In the genomic region with DNA sequence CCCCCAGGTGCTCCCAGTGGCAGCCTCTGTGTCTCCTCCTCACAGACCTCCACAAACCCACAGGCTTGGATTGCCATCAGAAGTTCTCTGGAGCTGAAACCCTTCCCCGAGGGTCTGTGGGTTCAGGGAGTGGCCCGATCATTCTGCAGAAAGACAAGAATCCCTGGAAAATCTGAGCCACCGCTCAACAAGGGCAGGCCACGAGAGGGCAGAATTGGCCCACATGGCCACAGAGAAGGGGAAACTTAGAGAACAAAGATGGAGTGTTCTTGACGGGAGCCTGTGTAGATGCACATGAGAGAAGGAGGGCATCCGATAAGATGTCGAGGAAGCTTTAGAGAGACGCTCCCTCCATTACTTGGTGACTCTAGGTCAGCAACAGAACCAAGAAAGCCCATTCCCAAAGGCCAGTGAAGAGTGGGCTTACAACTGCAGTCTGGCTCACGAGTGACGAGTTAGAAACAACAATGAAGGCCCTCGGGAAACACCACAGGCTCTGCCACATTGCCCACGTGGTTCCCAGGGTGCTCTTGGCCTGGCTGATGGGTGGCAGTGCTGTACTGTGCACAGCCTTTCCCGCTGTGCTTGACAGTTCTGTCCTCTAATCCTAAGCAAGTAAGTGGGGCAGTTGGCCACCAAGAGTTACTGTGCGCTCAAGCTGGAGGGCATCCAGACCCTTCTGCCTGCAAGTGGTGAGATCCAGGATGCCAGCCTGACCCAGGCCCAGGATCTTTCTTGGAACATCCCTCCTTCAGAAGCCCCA, we compare ENCODE assay signal across 7 mouse cellular contexts. TPM values are rescaled to one million over a fixed set of nuclear protein-coding genes. Genes with fewer than 3 reads are reported as not detected.
DNase-seq lines count a peak whose midpoint lies in the region; ATAC-seq and TF ChIP-seq lines count a peak whose summit lies in the region.

No protein-coding gene starts in this region.

- no peaks in the 10 kb centered on the region; the same call in 1 of the 2 replicates for H3K27me3 ChIP-seq in intestine, embryonic 14.5 days (replicated peaks; ENCODE audit: control insufficient read depth, insufficient read depth, low read length)
- H3K27me3 ChIP-seq in intestine, embryonic 15.5 days (replicated peaks), result no peaks in the 10 kb centered on the region; the same call in 1 of the 2 replicates
- no peaks in the 10 kb centered on the region; the same call in 1 of the 2 replicates for H3K27me3 ChIP-seq in E14TG2a.4 (ENCODE audit: insufficient read depth, low read length)
- H3K27me3 ChIP-seq in thymus, adult 2 months (ENCODE audit: control insufficient read depth, insufficient read depth, low read length), result no peaks in the 10 kb centered on the region; the same call in 1 of the 2 replicates

- TF ChIP-seq POLR2A in olfactory bulb, adult 2 months (IDR thresholded peaks at IDR 0.05; ENCODE audit: insufficient read depth, low read depth, low read length), result no peak
- TF ChIP-seq POLR2A in thymus, adult 2 months (IDR thresholded peaks at IDR 0.05; ENCODE audit: control insufficient read depth, extremely low read depth, insufficient read depth, low read length, poor library complexity), result no peak

- H3K9me3 ChIP-seq in intestine, embryonic 14.5 days (ENCODE audit: control insufficient read depth, low read length), result no peaks in the 10 kb centered on the region
- H3K9me3 ChIP-seq in intestine, embryonic 15.5 days, result no peaks in the 10 kb centered on the region
- H3K9me3 ChIP-seq in E14TG2a.4 (ENCODE audit: low read length), result no peaks in the 10 kb centered on the region

- peak; percentile 53 for DNase-seq in intestine, embryonic 14.5 days (ENCODE audit: low spot score)
- peak; percentile 35 for DNase-seq in ZHBTc4 (ENCODE audit: low read depth, low spot score)
- peak; percentile 72 to 76 for DNase-seq in kidney, postnatal 4 days
- no peak for DNase-seq in thymus, adult 2 months

- 76% methylated on average over 14 of the region's 14 CpGs for WGBS in intestine, embryonic 14.5 days
- WGBS in intestine, embryonic 15.5 days, result 71% methylated on average over 14 of the region's 14 CpGs
- 35% methylated on average over 14 of the region's 14 CpGs for WGBS in olfactory bulb, adult 2 months
- 81% methylated on average over 14 of the region's 14 CpGs for WGBS in thymus, adult 2 months

- ATAC-seq in intestine, embryonic 14.5 days (replicated peaks; ENCODE audit: low FRiP score, low TSS enrichment, low read depth), result no peak
- no peak for ATAC-seq in intestine, embryonic 15.5 days

- H3K4me2 ChIP-seq in intestine, embryonic 14.5 days (ENCODE audit: low read length), result no peak overlapping the region
- no peak overlapping the region for H3K4me2 ChIP-seq in intestine, embryonic 15.5 days (replicated peaks)

- H3K4me3 ChIP-seq in intestine, embryonic 14.5 days (ENCODE audit: low read depth, low read length), result no peak overlapping the region
- no peak overlapping the region for H3K4me3 ChIP-seq in intestine, embryonic 15.5 days (replicated peaks)
- H3K4me3 ChIP-seq in E14TG2a.4 (replicated peaks; ENCODE audit: low read length), result no peak overlapping the region
- H3K4me3 ChIP-seq in olfactory bulb, adult 2 months (ENCODE audit: insufficient read depth, low read depth, low read length), result no peak overlapping the region
- no peak overlapping the region for H3K4me3 ChIP-seq in thymus, adult 2 months (ENCODE audit: control insufficient read depth, insufficient read depth, low read length)

- no peak overlapping the region for H3K27ac ChIP-seq in intestine, embryonic 14.5 days (ENCODE audit: low read depth)
- H3K27ac ChIP-seq in intestine, embryonic 15.5 days, result no peak overlapping the region
- no peak overlapping the region for H3K27ac ChIP-seq in olfactory bulb, adult 2 months (ENCODE audit: insufficient read depth, low read depth, low read length)
- H3K27ac ChIP-seq in thymus, adult 2 months (ENCODE audit: control insufficient read depth, insufficient read depth, low read length), result no peak overlapping the region

- TF ChIP-seq CTCF in E14TG2a.4 (conservative IDR thresholded peaks at IDR 0.05; ENCODE audit: low read length), result 0 out of 2 replicates have a peak, but pooled peaks have one; percentile 5
- peak; percentile 75 for TF ChIP-seq CTCF in olfactory bulb, adult 2 months (IDR thresholded peaks at IDR 0.05; ENCODE audit: insufficient read depth, low read depth, low read length)
- no peak for TF ChIP-seq CTCF in thymus, adult 2 months (IDR thresholded peaks at IDR 0.05; ENCODE audit: borderline replicate concordance, control insufficient read depth, extremely low read depth, insufficient read depth, low read length, poor library complexity)

- H3K9ac ChIP-seq in intestine, embryonic 14.5 days (ENCODE audit: low read length), result no peak overlapping the region
- H3K9ac ChIP-seq in intestine, embryonic 15.5 days, result no peak overlapping the region

- H3K36me3 ChIP-seq in intestine, embryonic 14.5 days (ENCODE audit: control insufficient read depth, insufficient read depth, low read length), result no peaks in the 10 kb centered on the region
- H3K36me3 ChIP-seq in intestine, embryonic 15.5 days, result no peaks in the 10 kb centered on the region
- H3K36me3 ChIP-seq in E14TG2a.4 (ENCODE audit: insufficient read depth, low read length), result no peaks in the 10 kb centered on the region
- H3K36me3 ChIP-seq in thymus, adult 2 months (ENCODE audit: control insufficient read depth, insufficient read depth, low read length), result no peaks in the 10 kb centered on the region

- peaks cover 12% of the 10 kb centered on the region for H3K4me1 ChIP-seq in intestine, embryonic 14.5 days (replicated peaks; ENCODE audit: control insufficient read depth, insufficient read depth, low read length)
- H3K4me1 ChIP-seq in intestine, embryonic 15.5 days (replicated peaks), result peaks cover 8% of the 10 kb centered on the region; the same call in 1 of the 2 replicates
- H3K4me1 ChIP-seq in E14TG2a.4 (replicated peaks; ENCODE audit: low read depth, low read length), result 0 out of 2 replicates have a peak, but pooled peaks cover 4% of the 10 kb centered on the region
- peaks cover 15% of the 10 kb centered on the region for H3K4me1 ChIP-seq in olfactory bulb, adult 2 months (ENCODE audit: control insufficient read depth, insufficient read depth, low read length)
- no peaks in the 10 kb centered on the region for H3K4me1 ChIP-seq in thymus, adult 2 months (replicated peaks; ENCODE audit: control insufficient read depth, insufficient read depth, low read length)

RNA-seq across cellular contexts. Expression of a gene that starts 7.2 kb away (rescaled TPM):
- polyA plus RNA-seq in intestine, embryonic 14.5 days (2014; fragmentation: Nextera tagmentation; extraction: Ambion mirVana), result not detected in 2 replicates
- polyA plus RNA-seq in intestine, embryonic 15.5 days (2015; fragmentation: Nextera tagmentation; extraction: Ambion mirVana), result not detected in 2 replicates
- not detected in 2 replicates for polyA plus RNA-seq in olfactory bulb, adult 2 months (2012; ENCODE audit: insufficient read depth, insufficient read length, low replicate concordance, missing spikeins)
- polyA plus RNA-seq in thymus, adult 2 months (2012; rRNA removed), result 0.19 TPM in 1 of 2 replicates, not detected in the other

RNA-seq across cellular contexts. Expression of a gene that starts 37.8 kb away (rescaled TPM):
- polyA plus RNA-seq in intestine, embryonic 14.5 days (2014; fragmentation: Nextera tagmentation; extraction: Ambion mirVana), result not detected in 2 replicates
- not detected in 2 replicates for polyA plus RNA-seq in intestine, embryonic 15.5 days (2015; fragmentation: Nextera tagmentation; extraction: Ambion mirVana)
- polyA plus RNA-seq in olfactory bulb, adult 2 months (2012; ENCODE audit: insufficient read depth, insufficient read length, low replicate concordance, missing spikeins), result not detected in 2 replicates
- not detected in 2 replicates for polyA plus RNA-seq in thymus, adult 2 months (2012; rRNA removed)

RNA-seq across cellular contexts. Expression of a gene that starts 53.0 kb away (rescaled TPM):
- 18.6 and 18.7 TPM in 2 replicates for polyA plus RNA-seq in intestine, embryonic 14.5 days (2014; fragmentation: Nextera tagmentation; extraction: Ambion mirVana)
- polyA plus RNA-seq in intestine, embryonic 15.5 days (2015; fragmentation: Nextera tagmentation; extraction: Ambion mirVana), result 11.2 and 11.6 TPM in 2 replicates
- not detected in 2 replicates for polyA plus RNA-seq in olfactory bulb, adult 2 months (2012; ENCODE audit: insufficient read depth, insufficient read length, low replicate concordance, missing spikeins)
- 11.5 and 14.5 TPM in 2 replicates for polyA plus RNA-seq in thymus, adult 2 months (2012; rRNA removed)

Comparison
In these comparisons a context has a peak if more than half of its experiments do, and no peak if none do; other contexts are left out.
1. RNA of a gene that starts 53.0 kb away (polyA plus RNA-seq): 18.6 to 18.7 TPM in intestine, embryonic 14.5 days, 11.5 to 14.5 TPM in thymus, adult 2 months and 11.2 to 11.6 TPM in intestine, embryonic 15.5 days; not detected in olfactory bulb, adult 2 months; every median in the first group is over 10 times any median in the second.